ENCODE assay signal across 7 mouse cellular contexts in genomic region chr15:84231113-84231712, GRCm38 (mm10). TPM values are rescaled to one million over a fixed set of nuclear protein-coding genes. Genes with fewer than 3 reads are reported as not detected.
DNase-seq lines count a peak whose midpoint lies in the region; ATAC-seq and TF ChIP-seq lines count a peak whose summit lies in the region.

No protein-coding gene starts in this region.

- peaks cover 15% of the 10 kb centered on the region for H3K4me1 ChIP-seq in intestine, embryonic 16.5 days (ENCODE audit: control insufficient read depth, insufficient read depth, low read length)
- H3K4me1 ChIP-seq in liver, adult 2 months (ENCODE audit: control insufficient read depth, insufficient read depth, low read length) = 0 out of 2 replicates have a peak, but pooled peaks cover 3% of the 10 kb centered on the region
- H3K4me1 ChIP-seq in midbrain, embryonic 16.5 days (ENCODE audit: control insufficient read depth, insufficient read depth, low read length) = peaks cover 38% of the 10 kb centered on the region
- H3K4me1 ChIP-seq in thymus, adult 2 months (replicated peaks; ENCODE audit: control insufficient read depth, insufficient read depth, low read length) = no peaks in the 10 kb centered on the region

- peak overlapping the region; percentile 56 for H3K4me3 ChIP-seq in intestine, embryonic 16.5 days (ENCODE audit: low read length)
- peak overlapping the region; percentile 73 for H3K4me3 ChIP-seq in liver, adult 2 months (ENCODE audit: insufficient read depth, low read depth, low read length)
- H3K4me3 ChIP-seq in midbrain, embryonic 16.5 days (ENCODE audit: low read depth, low read length) = peak overlapping the region; percentile 38; the same call in 1 of the 2 replicates
- H3K4me3 ChIP-seq in thymus, adult 2 months (ENCODE audit: control insufficient read depth, insufficient read depth, low read length) = no peak overlapping the region

- 9% methylated on average over 16 of the region's 16 CpGs for WGBS in intestine, embryonic 16.5 days
- 15% methylated on average over 16 of the region's 16 CpGs for WGBS in liver, adult 2 months
- WGBS in midbrain, embryonic 16.5 days = 3% methylated on average over 16 of the region's 16 CpGs
- 5% methylated on average over 16 of the region's 16 CpGs for WGBS in thymus, adult 2 months

- peak overlapping the region; percentile 68 for H3K9ac ChIP-seq in intestine, embryonic 16.5 days (ENCODE audit: low read depth, low read length)
- H3K9ac ChIP-seq in liver, adult 2 months (ENCODE audit: low read depth, low read length) = peak overlapping the region; percentile 54
- peak overlapping the region; percentile 63 for H3K9ac ChIP-seq in midbrain, embryonic 16.5 days (ENCODE audit: low read depth, low read length)

- H3K27me3 ChIP-seq in intestine, embryonic 16.5 days (replicated peaks; ENCODE audit: control insufficient read depth, insufficient read depth, low read length) = 0 out of 2 replicates have a peak, but pooled peaks cover 5% of the 10 kb centered on the region
- H3K27me3 ChIP-seq in liver, adult 2 months (ENCODE audit: control insufficient read depth, insufficient read depth, low read length) = no peaks in the 10 kb centered on the region
- H3K27me3 ChIP-seq in midbrain, embryonic 16.5 days (ENCODE audit: control insufficient read depth, insufficient read depth, low read depth, low read length) = no peaks in the 10 kb centered on the region
- H3K27me3 ChIP-seq in thymus, adult 2 months (ENCODE audit: control insufficient read depth, insufficient read depth, low read length) = peaks cover 5% of the 10 kb centered on the region; the same call in 1 of the 2 replicates

- no peaks in the 10 kb centered on the region for H3K36me3 ChIP-seq in intestine, embryonic 16.5 days (ENCODE audit: control insufficient read depth, insufficient read depth, low read length)
- no peaks in the 10 kb centered on the region for H3K36me3 ChIP-seq in liver, adult 2 months (ENCODE audit: control insufficient read depth, insufficient read depth, low read length)
- no peaks in the 10 kb centered on the region for H3K36me3 ChIP-seq in midbrain, embryonic 16.5 days (ENCODE audit: control insufficient read depth, insufficient read depth, low read length)
- H3K36me3 ChIP-seq in thymus, adult 2 months (ENCODE audit: control insufficient read depth, insufficient read depth, low read length) = no peaks in the 10 kb centered on the region

- H3K27ac ChIP-seq in intestine, embryonic 16.5 days (ENCODE audit: low read length) = peak overlapping the region; percentile 13; the same call in 1 of the 2 replicates
- H3K27ac ChIP-seq in liver, adult 2 months (replicated peaks; ENCODE audit: insufficient read depth, low read depth, low read length) = peak overlapping the region; percentile 42
- H3K27ac ChIP-seq in midbrain, embryonic 16.5 days (ENCODE audit: low read length) = peak overlapping the region; percentile 68
- H3K27ac ChIP-seq in thymus, adult 2 months (ENCODE audit: control insufficient read depth, insufficient read depth, low read length) = no peak overlapping the region

- no peak for TF ChIP-seq POLR2A in liver, adult 2 months (IDR thresholded peaks at IDR 0.05; ENCODE audit: extremely low read depth, insufficient read depth, low read length)
- TF ChIP-seq POLR2A in thymus, adult 2 months (IDR thresholded peaks at IDR 0.05; ENCODE audit: control insufficient read depth, extremely low read depth, insufficient read depth, low read length, poor library complexity) = no peak

- H3K79me2 ChIP-seq in liver, adult 2 months (ENCODE audit: control insufficient read depth, insufficient read depth, low read length) = no peaks in the 10 kb centered on the region

- TF ChIP-seq CTCF in liver, adult 2 months (IDR thresholded peaks at IDR 0.05; ENCODE audit: low read depth, low read length) = no peak
- no peak for TF ChIP-seq CTCF in thymus, adult 2 months (IDR thresholded peaks at IDR 0.05; ENCODE audit: borderline replicate concordance, control insufficient read depth, extremely low read depth, insufficient read depth, low read length, poor library complexity)

- H3K9me3 ChIP-seq in intestine, embryonic 16.5 days (ENCODE audit: control insufficient read depth, low read length) = no peaks in the 10 kb centered on the region; the same call in 1 of the 2 replicates
- H3K9me3 ChIP-seq in midbrain, embryonic 16.5 days (replicated peaks; ENCODE audit: control insufficient read depth, low read length, poor library complexity, severe bottlenecking) = no peaks in the 10 kb centered on the region

- peak overlapping the region; percentile 93 for H3K4me2 ChIP-seq in intestine, embryonic 16.5 days (ENCODE audit: low read depth, low read length)
- H3K4me2 ChIP-seq in midbrain, embryonic 16.5 days (ENCODE audit: low read length) = peak overlapping the region; percentile 87

- peak; percentile 54 for DNase-seq in ZHBTc4 (ENCODE audit: low read depth, low spot score)
- DNase-seq in cerebellum, adult 8-10 months = peak; percentile 51
- no peak for DNase-seq in liver, adult 2 months (ENCODE audit: extremely low read depth, low read depth, low spot score)
- DNase-seq in thymus, adult 2 months = no peak

- peak; percentile 66 for ATAC-seq in granulocyte monocyte progenitor cell, adult 5-6 weeks (replicated peaks; ENCODE audit: poor library complexity, severe bottlenecking)
- peak; percentile 58 for ATAC-seq in intestine, embryonic 16.5 days
- ATAC-seq in midbrain, embryonic 16.5 days = 0 out of 2 replicates have a peak, but pooled peaks have one; percentile 26

RNA-seq across cellular contexts. Expression of gene Parvb, which starts 0.6 kb away (rescaled TPM):
- 3.9 and 4.3 TPM in 2 replicates for total RNA-seq in granulocyte monocyte progenitor cell, adult 5-6 weeks (2014; fragmentation: Nextera tagmentation)
- total RNA-seq in granulocyte monocyte progenitor cell, adult 5-6 weeks (2017) = 0.36 and 0.43 TPM in 2 replicates
- polyA plus RNA-seq in intestine, embryonic 16.5 days (2015; fragmentation: Nextera tagmentation; extraction: Ambion mirVana) = 2.5 TPM in 2 replicates
- total RNA-seq in liver, adult 2 months (2014; rRNA removed) = 0.55 and 0.94 TPM in 2 replicates
- polyA plus RNA-seq in liver, adult 2 months (2012; rRNA removed) = 1.4 and 2.0 TPM in 2 replicates
- 4.3 and 4.7 TPM in 2 replicates for polyA plus RNA-seq in midbrain, embryonic 16.5 days (2015; fragmentation: Nextera tagmentation; extraction: Ambion mirVana)
- 3.3 and 6.8 TPM in 2 replicates for polyA plus RNA-seq in thymus, adult 2 months (2012; rRNA removed)

RNA-seq across cellular contexts. Expression of gene Samm50, which starts 39.2 kb away (rescaled TPM):
- 51.4 and 66.9 TPM in 2 replicates for total RNA-seq in granulocyte monocyte progenitor cell, adult 5-6 weeks (2014; fragmentation: Nextera tagmentation)
- total RNA-seq in granulocyte monocyte progenitor cell, adult 5-6 weeks (2017) = 41.9 and 47.7 TPM in 2 replicates
- 152 and 165 TPM in 2 replicates for polyA plus RNA-seq in intestine, embryonic 16.5 days (2015; fragmentation: Nextera tagmentation; extraction: Ambion mirVana)
- 46.4 and 58.3 TPM in 2 replicates for total RNA-seq in liver, adult 2 months (2014; rRNA removed)
- polyA plus RNA-seq in liver, adult 2 months (2012; rRNA removed) = 8.8 and 11.5 TPM in 2 replicates
- 90.6 and 93.8 TPM in 2 replicates for polyA plus RNA-seq in midbrain, embryonic 16.5 days (2015; fragmentation: Nextera tagmentation; extraction: Ambion mirVana)
- polyA plus RNA-seq in thymus, adult 2 months (2012; rRNA removed) = 14.5 and 15.2 TPM in 2 replicates

Comparison
In these comparisons a context has a peak if more than half of its experiments do, and no peak if none do; other contexts are left out.
1. DNase-seq: peak in ZHBTc4 (single experiment) and cerebellum, adult 8-10 months (single experiment); none in liver, adult 2 months (single experiment) and thymus, adult 2 months (single experiment).
2. Peak in every context shown above with its lines, with median percentiles within 50 percentile points of each other: ATAC-seq and H3K9ac ChIP-seq.